Mouse (Mus musculus) neural tube, embryonic 12.5 days (tissue): ENCODE measurements at regions not wholly inside any gene's neighbourhood (a gene's known extent, or its start where the extent isn't known, plus 50 kb on each side); places are given as distances from the start of the nearest gene placed in this dataset.
"Not testable (repeated sequence)": the region's sequence is repeated elsewhere in the genome, so short reads cannot be mapped to it uniquely, and the experiment has no call there.

Source experiments
- ATAC-seq: fragments of 200-750 bp; cut with Nextera tagmentation; 2 replicates; pipeline ENCODE4 v1.8.0; 2017; ENCODE audit warnings: low read depth, mild to moderate bottlenecking, moderate TSS enrichment, moderate library complexity; ENCODE audit not compliant: low FRiP score
- H3K27ac ChIP-seq: fragments of 300-500 bp; sonication (generic); 2 replicates; pipeline ENCODE4 v1.5.1; 2016
- H3K27me3 ChIP-seq: fragments of 300-500 bp; sonication (generic); replicated peaks from 2 replicates; pipeline ENCODE4 v1.6.1; 2016; ENCODE audit warnings: mild to moderate bottlenecking
- H3K36me3 ChIP-seq: fragments of 300-500 bp; sonication (generic); 2 replicates; pipeline ENCODE4 v1.6.1; 2016; ENCODE audit warnings: mild to moderate bottlenecking
- H3K4me1 ChIP-seq: fragments of 300-500 bp; sonication (generic); 2 replicates; pipeline ENCODE4 v1.6.1; 2016
- H3K4me2 ChIP-seq: fragments of 300-500 bp; sonication (generic); replicated peaks from 2 replicates; pipeline ENCODE4 v1.6.1; 2016; ENCODE audit warnings: mild to moderate bottlenecking
- H3K4me3 ChIP-seq: fragments of 300-500 bp; sonication (generic); 2 replicates; pipeline ENCODE4 v1.5.1; 2016
- H3K9ac ChIP-seq: fragments of 300-500 bp; sonication (generic); 2 replicates; pipeline ENCODE4 v1.6.1; 2016; ENCODE audit warnings: mild to moderate bottlenecking
- H3K9me3 ChIP-seq: fragments of 300-500 bp; sonication (generic); 2 replicates; pipeline ENCODE4 v1.6.1; 2016; ENCODE audit warnings: mild to moderate bottlenecking
- WGBS: fragments of 180-500 bp; shearing (Covaris S2); methylation state at CpG from one replicate; pipeline ENCODE4 v1.1.7; 2016; 5-methylcytosine and 5-hydroxymethylcytosine counted together

GRCm38 (mm10) chr9:31648551-31648950 is 184.3 kb upstream of the Tmem45b start:
- H3K4me1 ChIP-seq, result no peaks in the 10 kb centered on the region
- no peak overlapping the region for H3K27ac ChIP-seq
- no peak overlapping the region for H3K9ac ChIP-seq
- no peaks in the 10 kb centered on the region for H3K9me3 ChIP-seq
- no peaks in the 10 kb centered on the region for H3K27me3 ChIP-seq
- H3K4me2 ChIP-seq, result no peak overlapping the region
- WGBS, result 77% methylated on average over 9 of the region's 9 CpGs
- H3K36me3 ChIP-seq, result no peaks in the 10 kb centered on the region
- no peak for ATAC-seq
- no peak overlapping the region for H3K4me3 ChIP-seq

- no peak overlapping the region for H3K4me3 ChIP-seq
- H3K36me3 ChIP-seq, result no peaks in the 10 kb centered on the region
- no peaks in the 10 kb centered on the region for H3K9me3 ChIP-seq
- H3K9ac ChIP-seq, result no peak overlapping the region
- no peaks in the 10 kb centered on the region for H3K27me3 ChIP-seq
- no peak for ATAC-seq
- no peaks in the 10 kb centered on the region for H3K4me1 ChIP-seq
- 84% methylated on average over 7 of the region's 7 CpGs for WGBS
- H3K4me2 ChIP-seq, result no peak overlapping the region
- no peak overlapping the region for H3K27ac ChIP-seq
Observed at GRCm38 (mm10) chr9:31645114-31645513, 180.9 kb upstream of the Tmem45b start.

- no peak for ATAC-seq
- no peaks in the 10 kb centered on the region for H3K9me3 ChIP-seq
Observed at GRCm38 (mm10) chr9:31644106-31644505, 179.8 kb upstream of the Tmem45b start.

GRCm38 (mm10) chr9:31642169-31642568 is 177.9 kb upstream of the Tmem45b start:
- no peak for ATAC-seq
- Histone ChIP-seq H3K9me3 (0 out of 2 replicates have a peak, but pooled peaks cover 2% of the 10 kb centered on the region), H3K4me2 (no peak overlapping the region), H3K4me1 (no peaks in the 10 kb centered on the region), H3K9ac (no peak overlapping the region), H3K27me3 (no peaks in the 10 kb centered on the region), H3K4me3 (no peak overlapping the region), H3K36me3 (no peaks in the 10 kb centered on the region), H3K27ac (no peak overlapping the region)
- WGBS, result 83% methylated on average over 4 of the region's 4 CpGs

More at GRCm38 (mm10) chr9:31644106-31644505, 179.8 kb upstream of the Tmem45b start:
- WGBS, result 86% methylated on average over 3 of the region's 3 CpGs
- no peak overlapping the region for H3K27ac ChIP-seq
- no peaks in the 10 kb centered on the region for H3K27me3 ChIP-seq
- no peak overlapping the region for H3K4me3 ChIP-seq
- H3K4me1 ChIP-seq, result no peaks in the 10 kb centered on the region
- H3K4me2 ChIP-seq, result no peak overlapping the region
- H3K9ac ChIP-seq, result no peak overlapping the region
- H3K36me3 ChIP-seq, result no peaks in the 10 kb centered on the region

- 88% methylated on average over 6 of the region's 6 CpGs for whole genome bisulfite sequencing
- Histone ChIP-seq H3K27ac (no peak overlapping the region), H3K27me3 (no peaks in the 10 kb centered on the region), H3K9ac (no peak overlapping the region), H3K36me3 (no peaks in the 10 kb centered on the region), H3K4me3 (no peak overlapping the region), H3K4me2 (no peak overlapping the region), H3K9me3 (no peaks in the 10 kb centered on the region), H3K4me1 (no peaks in the 10 kb centered on the region)
- ATAC-seq, result no peak
Observed at GRCm38 (mm10) chr9:31628291-31628690, 164.0 kb upstream of the Tmem45b start.

- H3K9me3 ChIP-seq, H3K4me2 ChIP-seq, H3K4me1 ChIP-seq, ATAC-seq, H3K4me3 ChIP-seq, H3K27ac ChIP-seq, H3K36me3 ChIP-seq, H3K9ac ChIP-seq, H3K27me3 ChIP-seq: not testable (repeated sequence)
- WGBS, result 93% methylated on average over 7 of the region's 7 CpGs
Observed at GRCm38 (mm10) chr9:31621553-31621952, 157.3 kb upstream of the Tmem45b start.

GRCm38 (mm10) chr9:31619344-31619743 is 155.1 kb upstream of the Tmem45b start:
- no peak for ATAC-seq
- Histone ChIP-seq H3K9me3 (no peaks in the 10 kb centered on the region), H3K4me1 (no peaks in the 10 kb centered on the region; the same call in 1 of the 2 replicates), H3K27ac (no peak overlapping the region), H3K36me3 (no peaks in the 10 kb centered on the region), H3K9ac (no peak overlapping the region), H3K4me2 (no peak overlapping the region), H3K27me3 (no peaks in the 10 kb centered on the region), H3K4me3 (no peak overlapping the region)
- WGBS, result 74% methylated on average over 6 of the region's 6 CpGs

DNA sequence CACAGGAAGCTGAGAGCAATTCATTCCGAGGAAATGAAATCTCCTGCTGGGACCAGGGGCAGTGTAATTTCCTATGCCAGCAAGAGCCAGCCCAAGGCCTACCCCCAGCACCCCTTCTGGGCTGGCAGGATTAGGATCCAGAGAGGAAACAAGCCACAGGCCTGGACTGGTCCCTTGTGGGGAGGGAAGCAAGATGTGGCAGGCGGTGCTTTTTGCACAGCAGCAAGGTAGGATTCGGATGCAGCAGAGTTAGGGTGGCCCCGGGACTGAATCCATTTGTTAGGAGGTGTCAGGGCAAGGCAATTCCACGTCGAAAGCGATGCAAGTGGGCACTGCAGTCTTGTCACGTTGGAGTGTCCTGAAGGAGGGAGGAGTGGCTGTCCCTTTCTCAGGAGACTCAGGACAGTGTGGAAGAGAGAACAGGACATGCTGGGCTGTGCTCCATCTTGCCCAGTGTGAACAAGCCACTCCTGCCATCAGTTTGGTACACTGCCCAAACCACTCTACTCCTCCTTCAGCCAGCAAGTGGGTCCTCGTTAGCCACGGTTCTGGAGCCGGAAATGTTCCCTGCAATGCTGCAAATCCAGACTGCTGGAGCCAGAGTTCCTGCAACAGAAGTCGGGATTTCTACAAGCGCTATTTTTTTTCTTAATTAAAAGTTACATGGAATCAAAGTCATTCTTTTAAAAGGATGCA is 150.1 kb upstream of the Tmem45b start:
- Histone ChIP-seq H3K4me3 (no peak overlapping the region), H3K27ac (no peak overlapping the region), H3K9ac (no peak overlapping the region), H3K4me1 (no peaks in the 10 kb centered on the region; the same call in 1 of the 2 replicates), H3K36me3 (no peaks in the 10 kb centered on the region), H3K9me3 (no peaks in the 10 kb centered on the region), H3K27me3 (no peaks in the 10 kb centered on the region), H3K4me2 (no peak overlapping the region)
- WGBS, result 66% methylated on average over 13 of the region's 13 CpGs
- ATAC-seq, result no peak

GRCm38 (mm10) chr9:31611036-31611695 is 146.9 kb upstream of the Tmem45b start:
- Histone ChIP-seq H3K27me3 (no peaks in the 10 kb centered on the region), H3K4me1 (no peaks in the 10 kb centered on the region; the same call in 1 of the 2 replicates), H3K4me3 (no peak overlapping the region), H3K36me3 (no peaks in the 10 kb centered on the region), H3K9ac (no peak overlapping the region), H3K4me2 (no peak overlapping the region), H3K27ac (no peak overlapping the region), H3K9me3 (no peaks in the 10 kb centered on the region)
- ATAC-seq, result no peak
- WGBS, result 80% methylated on average over 8 of the region's 8 CpGs

- no peak for ATAC-seq
Observed at GRCm38 (mm10) chr9:31610631-31611030, 146.4 kb upstream of the Tmem45b start.

DNA sequence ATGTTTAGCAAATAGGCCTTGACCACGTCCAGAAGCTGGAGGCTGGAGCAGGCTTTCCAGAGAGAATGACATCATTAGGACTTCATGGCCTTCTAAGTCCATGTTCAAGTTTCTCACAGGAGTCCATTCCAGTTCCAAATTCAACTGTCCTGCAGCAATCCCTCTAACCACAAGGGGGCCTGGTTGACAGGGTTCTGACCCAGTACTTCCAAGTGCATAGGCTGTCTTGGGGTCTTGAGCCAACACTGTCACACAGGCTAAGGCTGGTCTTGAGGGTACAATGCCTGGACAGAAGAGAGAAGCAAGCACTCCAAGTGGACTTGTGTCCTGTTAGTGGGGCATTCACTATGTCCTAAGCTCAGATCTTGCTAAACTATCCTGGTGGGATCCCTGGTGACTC is 145.9 kb upstream of the Tmem45b start:
- H3K4me2 ChIP-seq, result no peak overlapping the region
- no peak for ATAC-seq
- H3K27me3 ChIP-seq, result no peaks in the 10 kb centered on the region
- no peaks in the 10 kb centered on the region; the same call in 1 of the 2 replicates for H3K4me1 ChIP-seq
- H3K9ac ChIP-seq, result no peak overlapping the region
- no peak overlapping the region for H3K4me3 ChIP-seq
- no peaks in the 10 kb centered on the region for H3K9me3 ChIP-seq
- H3K27ac ChIP-seq, result no peak overlapping the region
- no peaks in the 10 kb centered on the region for H3K36me3 ChIP-seq
- 65% methylated on average over 1 of the region's 1 CpGs for WGBS

More at GRCm38 (mm10) chr9:31610631-31611030, 146.4 kb upstream of the Tmem45b start:
- Histone ChIP-seq H3K4me2 (no peak overlapping the region), H3K4me3 (no peak overlapping the region), H3K9ac (no peak overlapping the region), H3K36me3 (no peaks in the 10 kb centered on the region), H3K27ac (no peak overlapping the region), H3K9me3 (no peaks in the 10 kb centered on the region), H3K4me1 (no peaks in the 10 kb centered on the region; the same call in 1 of the 2 replicates), H3K27me3 (no peaks in the 10 kb centered on the region)
- 62% methylated on average over 4 of the region's 4 CpGs for WGBS

GRCm38 (mm10) chr9:31609731-31610130 is 145.5 kb upstream of the Tmem45b start:
- no peak for ATAC-seq
- Histone ChIP-seq H3K27ac (no peak overlapping the region), H3K36me3 (no peaks in the 10 kb centered on the region), H3K4me2 (no peak overlapping the region), H3K4me1 (no peaks in the 10 kb centered on the region; the same call in 1 of the 2 replicates), H3K4me3 (no peak overlapping the region), H3K27me3 (no peaks in the 10 kb centered on the region), H3K9ac (no peak overlapping the region), H3K9me3 (no peaks in the 10 kb centered on the region)
- WGBS, result 89% methylated on average over 3 of the region's 3 CpGs
